Mouse (Mus musculus): ENCODE data around the gene Pnpla7. TPM values are rescaled to one million over a fixed set of nuclear protein-coding genes. Genes with fewer than 3 reads are reported as not detected.

Pnpla7 gene
- total and polyA plus RNA-seq, 3 experiments, result 18.5 to 26.1 (median 23.4) TPM

- no peak for DNase-seq (ENCODE audit: extremely low read depth)
Measured at GRCm38 (mm10) chr2:25053101-25053500, 77.3 kb downstream of the Pnpla7 start.

DNA sequence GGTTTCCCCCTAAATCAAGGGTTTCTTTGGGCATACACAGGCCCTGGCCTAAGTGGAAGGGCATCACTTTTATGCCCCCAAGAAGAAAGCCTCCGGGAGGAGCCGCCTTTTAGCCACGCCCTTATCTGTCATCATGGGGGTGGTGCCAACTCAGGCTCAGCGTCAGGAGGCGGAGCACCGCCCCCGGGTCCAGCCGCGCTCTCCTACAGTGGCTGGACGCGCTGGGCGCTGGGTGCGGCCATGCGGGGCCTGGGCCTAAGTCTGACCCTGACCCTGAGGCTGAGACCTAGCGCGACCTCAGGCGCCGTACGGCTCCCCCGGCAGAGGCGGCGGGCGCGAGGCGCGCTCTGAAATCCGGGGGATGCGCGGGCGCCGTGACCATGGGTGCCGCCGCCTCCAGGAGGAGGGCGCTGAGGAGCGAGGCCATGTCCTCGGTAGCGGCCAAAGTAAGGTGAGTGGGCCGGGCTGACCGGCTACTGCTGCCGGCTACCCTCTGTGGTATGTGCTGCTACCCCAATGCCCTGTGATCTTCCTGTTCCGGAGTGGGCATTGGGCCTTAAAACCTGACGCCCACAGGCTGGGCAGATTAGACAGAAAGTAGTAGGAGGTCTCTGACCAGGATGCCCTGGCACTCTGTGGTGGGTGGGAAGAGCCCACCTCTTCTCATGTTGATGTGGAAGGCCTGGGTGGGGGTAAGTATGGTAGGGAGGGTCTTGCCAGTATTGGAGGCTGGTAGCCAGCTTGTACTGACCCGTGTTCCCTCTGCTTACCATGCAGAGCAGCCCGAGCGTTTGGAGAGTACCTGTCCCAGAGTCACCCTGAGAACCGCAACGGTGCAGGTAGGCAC lies 78.6 kb downstream of the Pnpla7 start, which contains the start of gene Nsmf:
Nsmf (plus strand) TSS at position 135 of the 847 bp plus-strand sequence.
- Histone ChIP-seq H3K79me2 (replicated peaks; ENCODE audit: control insufficient read depth, extremely low read depth, insufficient read depth, poor library complexity, severe bottlenecking) (no peaks in the 10 kb centered on the region), H3K27ac (ENCODE audit: insufficient read depth, low read depth) (no peak within 1 kb of the TSS), H3K9me3 (replicated peaks; ENCODE audit: low read length) (no peaks in the 10 kb centered on the region), H3K9ac (ENCODE audit: insufficient read depth, low read depth) (peak within 1 kb of the TSS; percentile 59), H3K4me3 (replicated peaks in 1 of 3; ENCODE audit: low read depth in 2 of 3, low read length in 2 of 3, poor library complexity in 1 of 3) (peak within 1 kb of the TSS; percentile 65 to 80 (median 68)), H3K4me2 (ENCODE audit: insufficient read depth, low read depth, poor library complexity, severe bottlenecking) (peak within 1 kb of the TSS; percentile 82), H3K27me3 (replicated peaks) (no peaks in the 10 kb centered on the region), H3K4me1 (ENCODE audit: control insufficient read depth in 1 of 2, insufficient read depth in 2 of 2) (peaks cover 5 to 18% of the 10 kb centered on the region in 2 experiments), H3K36me3 (replicated peaks in 1 of 2; ENCODE audit: control insufficient read depth in 1 of 2, insufficient read depth in 1 of 2, low read length in 1 of 2) (peaks cover 19 to 81% of the 10 kb centered on the region in 2 experiments)
- in situ Hi-C loops (cut with MboI; ENCODE audit: low pct_ligation_motif_present, low pct_unique_long_range_greater_than_20kb, low sequenced_read_pairs) (no loop called here), dilution Hi-C loops (cut with MboI; ENCODE audit: extremely low pct_ligation_motif_present, extremely low pct_unique_long_range_greater_than_20kb, low sequenced_read_pairs) (no loop called here)
- DNase-seq (ENCODE audit: extremely low read depth), result peak; percentile 75
- TF ChIP-seq HCFC1 (IDR thresholded peaks at IDR 0.05; ENCODE audit: low read depth, low read length) (no peak; the same call in 1 of the 2 replicates), POLR2A (IDR thresholded peaks at IDR 0.05; ENCODE audit: low read depth, low read length) (peak; percentile 70), MAZ (IDR thresholded peaks at IDR 0.05; ENCODE audit: low read depth, low read length) (no peak), MXI1 (IDR thresholded peaks at IDR 0.05; ENCODE audit: low read depth, low read length) (peak; percentile 54; the same call in 1 of the 2 replicates), IRF4 (IDR thresholded peaks at IDR 0.05; ENCODE audit: low read depth, low read length) (0 out of 2 replicates have a peak, but pooled peaks have one; percentile 15), NRF1 (IDR thresholded peaks at IDR 0.05; ENCODE audit: low read depth, low read length) (peak; percentile 55), NELFE (IDR thresholded peaks at IDR 0.05; ENCODE audit: low read depth, low read length) (peak; percentile 71), ZMIZ1 (IDR thresholded peaks at IDR 0.05; ENCODE audit: low read depth, low read length) (0 out of 2 replicates have a peak, but pooled peaks have one; percentile 35), EP300 (IDR thresholded peaks at IDR 0.05; ENCODE audit: low read length) (no peak)

More at GRCm38 (mm10) chr2:25053101-25053500, 77.3 kb downstream of the Pnpla7 start:
- Histone ChIP-seq H3K9ac (ENCODE audit: insufficient read depth, low read depth) (no peak overlapping the region), H3K9me3 (replicated peaks; ENCODE audit: low read length) (no peaks in the 10 kb centered on the region), H3K4me1 (ENCODE audit: control insufficient read depth in 1 of 2, insufficient read depth in 2 of 2) (peaks cover 5 to 18% of the 10 kb centered on the region in 2 experiments), H3K4me3 (replicated peaks in 1 of 3; ENCODE audit: low read depth in 2 of 3, low read length in 2 of 3, poor library complexity in 1 of 3) (no peak overlapping the region), H3K27me3 (replicated peaks) (no peaks in the 10 kb centered on the region), H3K4me2 (ENCODE audit: insufficient read depth, low read depth, poor library complexity, severe bottlenecking) (no peak overlapping the region), H3K36me3 (replicated peaks in 1 of 2; ENCODE audit: control insufficient read depth in 1 of 2, insufficient read depth in 1 of 2, low read length in 1 of 2) (peaks cover 26 to 82% of the 10 kb centered on the region in 2 experiments), H3K79me2 (replicated peaks; ENCODE audit: control insufficient read depth, extremely low read depth, insufficient read depth, poor library complexity, severe bottlenecking) (no peaks in the 10 kb centered on the region), H3K27ac (ENCODE audit: insufficient read depth, low read depth) (no peak overlapping the region)
- in situ Hi-C loops (cut with MboI; ENCODE audit: low pct_ligation_motif_present, low pct_unique_long_range_greater_than_20kb, low sequenced_read_pairs), result no loop called here
- dilution Hi-C loops (cut with MboI; ENCODE audit: extremely low pct_ligation_motif_present, extremely low pct_unique_long_range_greater_than_20kb, low sequenced_read_pairs), result no loop called here
- TF ChIP-seq MXI1 (IDR thresholded peaks at IDR 0.05; ENCODE audit: low read depth, low read length) (no peak), CTCF (conservative IDR thresholded peaks at IDR 0.05 in 1 of 2, IDR thresholded peaks at IDR 0.05 in 1 of 2; ENCODE audit: low read depth in 2 of 2, low read length in 2 of 2) (no peak), BHLHE40 (IDR thresholded peaks at IDR 0.05; ENCODE audit: low read depth, low read length) (no peak), HCFC1 (IDR thresholded peaks at IDR 0.05; ENCODE audit: low read depth, low read length) (no peak), SMC3 (IDR thresholded peaks at IDR 0.05; ENCODE audit: low read depth, low read length) (no peak), JUND (conservative IDR thresholded peaks at IDR 0.05; ENCODE audit: low read depth, low read length) (no peak), MEF2A (IDR thresholded peaks at IDR 0.05; ENCODE audit: borderline replicate concordance, low read depth, low read length) (no peak), TCF12 (IDR thresholded peaks at IDR 0.05; ENCODE audit: low read depth, low read length) (no peak), POLR2AphosphoS2 (IDR thresholded peaks at IDR 0.05; ENCODE audit: low read depth, low read length) (no peak), ELF1 (IDR thresholded peaks at IDR 0.05; ENCODE audit: low read depth, low read length) (no peak), SIN3A (IDR thresholded peaks at IDR 0.05; ENCODE audit: low read length) (no peak), ZC3H11A (IDR thresholded peaks at IDR 0.05; ENCODE audit: low read depth, low read length) (no peak)
